In genomic region chr4:154393196-154394122, GRCm38 (mm10) we compare ENCODE assay signal across 9 mouse cellular contexts. TPM values are rescaled to one million over a fixed set of nuclear protein-coding genes. Genes with fewer than 3 reads are reported as not detected.
DNase-seq lines count a peak whose midpoint lies in the region; ATAC-seq and TF ChIP-seq lines count a peak whose summit lies in the region.
"Had no signal": no experiment of that assay in that cellular context is flagged by ENCODE, and none has a peak within 500 bp of the region (broad histone marks: within the 10 kb centered on the region; RNA-seq: fewer than 3 reads in every experiment).

No protein-coding gene starts in this region.

- peak overlapping the region; percentile 74 for H3K27ac ChIP-seq in forebrain, embryonic 10.5 days
- no peak overlapping the region for H3K27ac ChIP-seq in forebrain, embryonic 15.5 days (replicated peaks)
- H3K27ac ChIP-seq in embryonic facial prominence, embryonic 10.5 days (replicated peaks), result peak overlapping the region; percentile 53
- H3K27ac ChIP-seq in hindbrain, embryonic 12.5 days, result 0 out of 2 replicates have a peak overlapping the region, but pooled peaks have one; percentile 23
- H3K27ac ChIP-seq in liver, embryonic 14.5 days, result no peak overlapping the region

- 32% methylated on average over 18 of the region's 18 CpGs for WGBS in forebrain, embryonic 10.5 days
- WGBS in forebrain, embryonic 15.5 days, result 35% methylated on average over 18 of the region's 18 CpGs
- WGBS in embryonic facial prominence, embryonic 10.5 days, result 25% methylated on average over 18 of the region's 18 CpGs
- WGBS in hindbrain, embryonic 12.5 days, result 23% methylated on average over 18 of the region's 18 CpGs
- 19% methylated on average over 18 of the region's 18 CpGs for WGBS in liver, embryonic 14.5 days (ENCODE audit: insufficient replicate concordance)

- 0 out of 2 replicates have a peak, but pooled peaks cover 2% of the 10 kb centered on the region for H3K36me3 ChIP-seq in forebrain, embryonic 10.5 days (replicated peaks)
- H3K36me3 ChIP-seq in forebrain, embryonic 15.5 days, result no peaks in the 10 kb centered on the region
- no peaks in the 10 kb centered on the region for H3K36me3 ChIP-seq in embryonic facial prominence, embryonic 10.5 days (replicated peaks)
- H3K36me3 ChIP-seq in hindbrain, embryonic 12.5 days, result no peaks in the 10 kb centered on the region
- H3K36me3 ChIP-seq in liver, embryonic 14.5 days (replicated peaks; ENCODE audit: control insufficient read depth, insufficient read depth, low read depth), result no peaks in the 10 kb centered on the region

- no peaks in the 10 kb centered on the region for H3K9me3 ChIP-seq in forebrain, embryonic 10.5 days
- no peaks in the 10 kb centered on the region for H3K9me3 ChIP-seq in forebrain, embryonic 15.5 days
- H3K9me3 ChIP-seq in embryonic facial prominence, embryonic 10.5 days, result no peaks in the 10 kb centered on the region
- H3K9me3 ChIP-seq in hindbrain, embryonic 12.5 days (replicated peaks), result no peaks in the 10 kb centered on the region
- H3K9me3 ChIP-seq in liver, embryonic 14.5 days (ENCODE audit: control insufficient read depth, low read length), result no peaks in the 10 kb centered on the region
- H3K9me3 ChIP-seq: megakaryocyte, embryonic 14.5 days had no signal

- no peak overlapping the region for H3K9ac ChIP-seq in forebrain, embryonic 15.5 days (replicated peaks)
- H3K9ac ChIP-seq in hindbrain, embryonic 12.5 days, result 0 out of 2 replicates have a peak overlapping the region, but pooled peaks have one; percentile 13
- no peak overlapping the region for H3K9ac ChIP-seq in liver, embryonic 14.5 days (replicated peaks)

- H3K27me3 ChIP-seq in forebrain, embryonic 10.5 days (ENCODE audit: poor library complexity, severe bottlenecking), result peaks cover 9% of the 10 kb centered on the region; the same call in 1 of the 2 replicates
- H3K27me3 ChIP-seq in forebrain, embryonic 15.5 days, result no peaks in the 10 kb centered on the region
- H3K27me3 ChIP-seq in embryonic facial prominence, embryonic 10.5 days (replicated peaks; ENCODE audit: low read depth, poor library complexity, severe bottlenecking), result peaks cover 5% of the 10 kb centered on the region; the same call in 1 of the 2 replicates
- H3K27me3 ChIP-seq in hindbrain, embryonic 12.5 days, result peaks cover 15% of the 10 kb centered on the region
- H3K27me3 ChIP-seq in liver, embryonic 14.5 days (ENCODE audit: control insufficient read depth, insufficient read depth, low read length), result no peaks in the 10 kb centered on the region

- no peak overlapping the region for H3K4me3 ChIP-seq in forebrain, embryonic 10.5 days
- no peak overlapping the region for H3K4me3 ChIP-seq in forebrain, embryonic 15.5 days
- no peak overlapping the region for H3K4me3 ChIP-seq in embryonic facial prominence, embryonic 10.5 days
- no peak overlapping the region for H3K4me3 ChIP-seq in hindbrain, embryonic 12.5 days
- H3K4me3 ChIP-seq in liver, embryonic 14.5 days (ENCODE audit: insufficient read depth in 1 of 2, low read depth in 2 of 2, low read length in 2 of 2), result no peak overlapping the region
- H3K4me3 ChIP-seq: megakaryocyte, embryonic 14.5 days had no signal

- no peak overlapping the region for H3K4me2 ChIP-seq in forebrain, embryonic 15.5 days (replicated peaks)
- H3K4me2 ChIP-seq in hindbrain, embryonic 12.5 days (replicated peaks), result no peak overlapping the region
- no peak overlapping the region for H3K4me2 ChIP-seq in liver, embryonic 14.5 days (ENCODE audit: low read depth)

- peak; percentile 63 for DNase-seq in forebrain, embryonic 10.5 days (ENCODE audit: extremely low spot score, low spot score)
- peak; percentile 21 for DNase-seq in 3T3-L1 (ENCODE audit: low read depth, low spot score)
- peak; percentile 77 for DNase-seq in embryonic facial prominence, embryonic 10.5 days (ENCODE audit: low spot score)
- DNase-seq in liver, embryonic 14.5 days (ENCODE audit: low read depth in 3 of 3, low spot score in 3 of 3), result no peak
- DNase-seq in right cerebral cortex, postnatal 10 days (ENCODE audit: low spot score in 2 of 2), result peak; percentile 55 to 70
- no peak for DNase-seq in spleen, postnatal 4 days (ENCODE audit: low spot score in 2 of 2)

- peak; percentile 75 for TF ChIP-seq CTCF in liver, embryonic 14.5 days (IDR thresholded peaks at IDR 0.05; ENCODE audit: low read depth)

- ATAC-seq in forebrain, embryonic 15.5 days (replicated peaks), result no peak
- no peak for ATAC-seq in hindbrain, embryonic 12.5 days (ENCODE audit: low FRiP score)
- ATAC-seq in liver, embryonic 14.5 days (ENCODE audit: insufficient read depth), result peak; percentile 36; the same call in 1 of the 2 replicates

- H3K4me1 ChIP-seq in forebrain, embryonic 10.5 days, result peaks cover 77% of the 10 kb centered on the region
- peaks cover 50% of the 10 kb centered on the region for H3K4me1 ChIP-seq in forebrain, embryonic 15.5 days
- peaks cover 74% of the 10 kb centered on the region for H3K4me1 ChIP-seq in embryonic facial prominence, embryonic 10.5 days
- H3K4me1 ChIP-seq in hindbrain, embryonic 12.5 days, result peaks cover 49% of the 10 kb centered on the region
- no peaks in the 10 kb centered on the region for H3K4me1 ChIP-seq in liver, embryonic 14.5 days (replicated peaks; ENCODE audit: control insufficient read depth in 2 of 2, insufficient read depth in 2 of 2, low read length in 1 of 2)

- no peak for TF ChIP-seq EP300 in liver, embryonic 14.5 days (IDR thresholded peaks at IDR 0.05; ENCODE audit: low read depth)

RNA-seq across cellular contexts. Expression of gene B230104I21Rik, which starts 57.5 kb away (rescaled TPM):
- polyA plus RNA-seq in forebrain, embryonic 10.5 days (2016; fragmentation: Nextera tagmentation; extraction: Ambion mirVana), result not detected in 2 replicates
- polyA plus RNA-seq in forebrain, embryonic 15.5 days (2015; fragmentation: Nextera tagmentation; extraction: Ambion mirVana), result 0.20 TPM in 1 of 2 replicates, not detected in the other
- polyA plus RNA-seq in embryonic facial prominence, embryonic 10.5 days (2016; fragmentation: Nextera tagmentation; extraction: Ambion mirVana), result not detected in 2 replicates
- not detected in 2 replicates for polyA plus RNA-seq in hindbrain, embryonic 12.5 days (2016; fragmentation: Nextera tagmentation; extraction: Ambion mirVana)
- polyA plus RNA-seq in liver, embryonic 14.5 days (2012; rRNA removed), result not detected in 2 replicates
- polyA plus RNA-seq in liver, embryonic 14.5 days (2014; fragmentation: Nextera tagmentation; extraction: Ambion mirVana), result not detected in 2 replicates

Comparison
In these comparisons a context has a peak if more than half of its experiments do, and no peak if none do; other contexts are left out.
1. H3K27ac ChIP-seq: peak in forebrain, embryonic 10.5 days (single experiment), embryonic facial prominence, embryonic 10.5 days (single experiment) and hindbrain, embryonic 12.5 days (single experiment); none in forebrain, embryonic 15.5 days (single experiment) and liver, embryonic 14.5 days (single experiment).
2. DNase-seq: peak in forebrain, embryonic 10.5 days (single experiment), 3T3-L1 (single experiment), embryonic facial prominence, embryonic 10.5 days (single experiment) and right cerebral cortex, postnatal 10 days (2 of 2); none in liver, embryonic 14.5 days (0 of 3) and spleen, postnatal 4 days (0 of 2).